Mouse (Mus musculus) liver, postnatal 0 days (tissue): ENCODE measurements around the gene Tns1. TPM values are rescaled to one million over a fixed set of nuclear protein-coding genes. Genes with fewer than 3 reads are reported as not detected.

Experiments used
- ATAC-seq: fragments of 200-750 bp; cut with Nextera tagmentation; 2 replicates; pipeline ENCODE4 v1.8.0; 2017; ENCODE audit warnings: mild to moderate bottlenecking, moderate library complexity
- DNase-seq: peaks from one replicate; pipeline ENCODE4 v3.0.0-alpha.2; 2016
- H3K27ac ChIP-seq: fragments of 300-500 bp; sonication (generic); 2 replicates; pipeline ENCODE4 v1.5.1; 2014; ENCODE audit warnings: antibody characterized with exemption, moderate library complexity, mild to moderate bottlenecking, low read depth
- H3K27me3 ChIP-seq: fragments of 300-500 bp; sonication (generic); 2 replicates; pipeline ENCODE4 v1.6.1; 2014; ENCODE audit warnings: low read length, control low read depth, mixed read lengths; ENCODE audit not compliant: insufficient read depth
- H3K36me3 ChIP-seq: fragments of 300-500 bp; sonication (generic); replicated peaks from 2 replicates; pipeline ENCODE4 v1.6.1; 2014; ENCODE audit warnings: mild to moderate bottlenecking, control low read depth, low read length, moderate library complexity, mixed read lengths; ENCODE audit not compliant: insufficient read depth
- H3K4me1 ChIP-seq: fragments of 300-500 bp; sonication (generic); 2 replicates; pipeline ENCODE4 v1.6.1; 2014; ENCODE audit warnings: antibody characterized with exemption, mild to moderate bottlenecking, control low read depth; ENCODE audit not compliant: insufficient read depth
- H3K4me2 ChIP-seq: fragments of 300-500 bp; sonication (generic); 2 replicates; pipeline ENCODE4 v1.6.1; 2014; ENCODE audit warnings: low read depth, mild to moderate bottlenecking, low read length, moderate library complexity, mixed read lengths
- H3K4me3 ChIP-seq: fragments of 300-500 bp; sonication (generic); 2 replicates; pipeline ENCODE4 v1.5.1; 2014; ENCODE audit warnings: low read depth, low read length
- H3K9ac ChIP-seq: fragments of 300-500 bp; sonication (generic); replicated peaks from 2 replicates; pipeline ENCODE4 v1.6.1; 2014; ENCODE audit warnings: mild to moderate bottlenecking, moderate library complexity
- H3K9me3 ChIP-seq: fragments of 300-500 bp; sonication (generic); 2 replicates; pipeline ENCODE4 v1.6.1; 2016; ENCODE audit warnings: mild to moderate bottlenecking, control low read depth, low read length, mixed read lengths
- CTCF ChIP-seq: sonication (generic); IDR thresholded peaks from 2 replicates; pipeline ENCODE4 v1.5.1; 2016; ENCODE audit warnings: antibody characterized with exemption, low read depth
- EP300 ChIP-seq: IDR thresholded peaks from 2 replicates; pipeline ENCODE4 v1.6.1; 2016; ENCODE audit warnings: antibody characterized with exemption, low read depth, mild to moderate bottlenecking
- WGBS: fragments of 180-500 bp; shearing (Covaris S2); extraction: QIAGEN DNeasy Blood & Tissue Kit; methylation state at CpG from one replicate; pipeline ENCODE4 v1.1.7; 2014; ENCODE audit not compliant: insufficient replicate concordance; 5-methylcytosine and 5-hydroxymethylcytosine counted together
- polyA plus RNA-seq: library from polyadenylated mRNA; unstranded; fragments of >200 nt; fragmentation: Nextera tagmentation; extraction: Ambion mirVana; gene quantifications from 2 replicates; pipeline ENCODE4 v1.2.1, GENCODE M21; 2015

The Tns1 gene
- polyA plus RNA-seq, 1 experiment from 2014 or later = 12.1 TPM

DNA sequence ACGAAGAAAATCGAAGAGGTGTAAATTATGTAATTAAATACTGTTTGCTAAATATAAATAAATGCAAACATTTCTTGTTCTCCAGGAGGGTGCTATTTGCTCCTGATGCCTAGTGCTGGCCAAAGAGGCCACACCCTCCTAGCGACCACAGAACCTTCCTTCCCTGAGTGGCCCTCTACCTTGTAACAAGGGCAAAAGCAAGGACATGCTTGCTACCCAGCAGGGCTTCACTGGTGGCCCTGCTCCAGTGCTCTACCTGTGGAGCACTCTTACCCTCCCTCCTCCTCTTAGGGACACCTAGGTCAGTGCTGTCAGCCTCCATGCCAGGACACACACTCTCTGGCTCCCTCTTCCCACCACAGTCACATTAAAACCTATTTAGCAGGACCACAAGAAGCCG lies 166.8 kb downstream of the Tns1 start:
- H3K36me3 ChIP-seq = peaks cover 28% of the 10 kb centered on the region
- no peaks in the 10 kb centered on the region for H3K27me3 ChIP-seq
- no peak overlapping the region for H3K9ac ChIP-seq
- H3K4me3 ChIP-seq = no peak overlapping the region
- H3K4me2 ChIP-seq = no peak overlapping the region
- H3K27ac ChIP-seq = no peak overlapping the region
- ATAC-seq = no peak
- 67% methylated on average over 4 of the region's 4 CpGs for WGBS
- H3K9me3 ChIP-seq = no peaks in the 10 kb centered on the region
- H3K4me1 ChIP-seq = peaks cover 2% of the 10 kb centered on the region; the same call in 1 of the 2 replicates
- TF ChIP-seq EP300 = no peak
- no peak for TF ChIP-seq CTCF
- no peak for DNase-seq

DNA sequence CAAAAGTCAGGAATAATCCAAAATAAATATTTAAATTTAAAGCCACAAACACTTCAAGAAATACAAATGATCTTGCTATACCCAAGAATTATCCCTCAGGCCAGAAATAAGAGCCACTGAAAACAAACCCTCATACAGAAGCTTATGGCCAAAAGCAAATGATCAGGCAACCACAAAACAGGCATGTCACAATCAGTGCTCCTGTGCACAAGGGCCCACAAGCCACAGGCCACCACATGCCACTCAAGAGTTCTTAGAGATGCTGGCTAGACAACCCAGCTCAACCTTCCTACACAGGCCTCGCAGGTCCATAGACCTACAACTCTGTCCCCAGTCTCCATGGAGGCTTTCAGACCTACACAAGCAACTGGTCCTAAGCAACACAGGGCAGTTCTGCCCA lies 167.9 kb downstream of the Tns1 start:
- Histone ChIP-seq H3K27ac (no peak overlapping the region), H3K36me3 (peaks cover 27% of the 10 kb centered on the region), H3K9me3 (no peaks in the 10 kb centered on the region), H3K4me1 (no peaks in the 10 kb centered on the region; the same call in 1 of the 2 replicates), H3K4me3 (no peak overlapping the region), H3K27me3 (no peaks in the 10 kb centered on the region), H3K4me2 (no peak overlapping the region), H3K9ac (no peak overlapping the region)
- 84% methylated on average over 1 of the region's 1 CpGs for WGBS
- no peak for DNase-seq
- TF ChIP-seq CTCF (no peak), EP300 (no peak)
- ATAC-seq = no peak

DNA sequence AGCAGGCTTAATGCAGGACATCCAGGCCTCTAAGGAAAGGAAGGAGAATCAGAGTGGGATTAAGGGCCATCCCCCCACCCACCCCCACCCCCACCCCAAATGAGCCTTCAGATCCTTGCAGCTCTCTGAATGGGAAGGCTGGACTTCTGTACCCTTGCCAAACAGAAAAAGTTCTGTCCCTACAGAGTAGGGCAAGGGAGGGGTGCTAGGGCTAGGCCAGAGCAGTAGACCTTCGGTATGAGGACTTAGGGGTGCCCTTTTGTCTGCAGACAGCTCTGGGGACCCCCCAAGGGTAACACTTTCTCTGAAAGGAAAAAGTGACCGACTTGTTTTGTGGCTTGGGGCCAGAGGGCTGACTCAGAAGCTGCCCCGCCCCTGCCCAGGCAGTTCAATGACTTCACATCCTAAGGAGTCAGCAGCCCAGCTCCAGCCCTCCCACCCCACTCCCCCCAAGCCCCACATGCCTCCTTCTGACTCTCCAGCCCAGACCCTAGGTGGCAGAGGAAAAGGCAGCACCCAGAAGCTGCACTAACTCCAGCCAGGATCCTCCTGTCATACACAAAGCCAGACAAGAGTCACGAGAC lies 168.9 kb downstream of the Tns1 start:
- Histone ChIP-seq H3K36me3 (peaks cover 22% of the 10 kb centered on the region), H3K4me2 (no peak overlapping the region), H3K4me1 (no peaks in the 10 kb centered on the region; the same call in 1 of the 2 replicates), H3K9ac (no peak overlapping the region), H3K4me3 (no peak overlapping the region), H3K27ac (0 out of 2 replicates have a peak overlapping the region, but pooled peaks have one; percentile 11), H3K27me3 (no peaks in the 10 kb centered on the region), H3K9me3 (no peaks in the 10 kb centered on the region)
- 40% methylated on average over 4 of the region's 4 CpGs for WGBS
- TF ChIP-seq CTCF = no peak
- TF ChIP-seq EP300 = no peak
- DNase-seq (no peak), ATAC-seq (no peak)

DNA sequence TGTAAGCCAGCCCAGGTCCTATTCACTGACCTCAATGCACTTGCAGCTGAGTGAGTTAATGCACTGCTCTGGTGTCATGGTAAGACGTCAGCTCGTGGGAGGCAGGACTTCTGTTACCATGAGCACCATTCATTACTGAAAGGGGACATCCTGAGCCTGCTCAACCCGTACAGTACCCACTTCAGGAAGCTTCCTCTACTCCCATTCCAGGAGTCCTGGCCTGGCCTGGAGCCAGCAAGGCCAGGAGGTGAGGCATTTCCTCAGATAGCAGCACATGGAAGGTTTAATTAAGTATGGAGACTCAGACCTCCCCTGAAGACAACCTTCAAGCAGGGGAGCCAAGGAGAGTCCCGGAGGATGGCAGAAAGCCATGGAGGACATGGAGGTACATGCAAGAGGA lies 169.6 kb downstream of the Tns1 start:
- no peaks in the 10 kb centered on the region; the same call in 1 of the 2 replicates for H3K4me1 ChIP-seq
- no peak for DNase-seq
- H3K27me3 ChIP-seq = no peaks in the 10 kb centered on the region
- peaks cover 22% of the 10 kb centered on the region for H3K36me3 ChIP-seq
- no peak overlapping the region for H3K4me2 ChIP-seq
- no peak overlapping the region for H3K9ac ChIP-seq
- no peaks in the 10 kb centered on the region for H3K9me3 ChIP-seq
- 0 out of 2 replicates have a peak, but pooled peaks have one; percentile 23 for ATAC-seq
- H3K27ac ChIP-seq = 0 out of 2 replicates have a peak overlapping the region, but pooled peaks have one; percentile 11
- TF ChIP-seq CTCF = no peak
- TF ChIP-seq EP300 = no peak
- WGBS = 65% methylated on average over 4 of the region's 4 CpGs
- no peak overlapping the region for H3K4me3 ChIP-seq

DNA sequence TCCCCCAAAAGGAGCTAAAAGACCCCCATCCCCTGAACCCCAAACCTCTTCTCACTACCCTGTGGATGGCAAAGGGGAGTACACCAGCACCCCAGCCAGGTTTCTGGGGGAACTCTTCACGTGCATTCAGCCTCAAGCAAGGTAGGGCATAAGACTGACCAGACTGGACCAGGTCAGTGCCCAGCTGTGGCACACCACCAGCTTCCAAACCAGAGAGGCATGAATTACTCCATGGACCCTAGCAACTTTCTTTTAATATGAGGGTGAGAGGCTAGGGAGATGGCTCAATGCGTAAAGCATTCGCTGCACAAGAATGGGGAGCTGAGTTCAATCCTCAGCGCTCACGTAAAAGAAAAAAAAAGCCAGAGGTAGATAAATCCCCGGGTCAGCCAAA lies 170.2 kb downstream of the Tns1 start:
- DNase-seq = no peak
- TF ChIP-seq CTCF (no peak), EP300 (no peak)
- Histone ChIP-seq H3K9ac (no peak overlapping the region), H3K27me3 (no peaks in the 10 kb centered on the region), H3K4me2 (no peak overlapping the region), H3K9me3 (no peaks in the 10 kb centered on the region), H3K36me3 (peaks cover 22% of the 10 kb centered on the region), H3K4me3 (no peak overlapping the region), H3K27ac (no peak overlapping the region), H3K4me1 (no peaks in the 10 kb centered on the region; the same call in 1 of the 2 replicates)
- 89% methylated on average over 6 of the region's 6 CpGs for WGBS
- no peak for ATAC-seq

DNA sequence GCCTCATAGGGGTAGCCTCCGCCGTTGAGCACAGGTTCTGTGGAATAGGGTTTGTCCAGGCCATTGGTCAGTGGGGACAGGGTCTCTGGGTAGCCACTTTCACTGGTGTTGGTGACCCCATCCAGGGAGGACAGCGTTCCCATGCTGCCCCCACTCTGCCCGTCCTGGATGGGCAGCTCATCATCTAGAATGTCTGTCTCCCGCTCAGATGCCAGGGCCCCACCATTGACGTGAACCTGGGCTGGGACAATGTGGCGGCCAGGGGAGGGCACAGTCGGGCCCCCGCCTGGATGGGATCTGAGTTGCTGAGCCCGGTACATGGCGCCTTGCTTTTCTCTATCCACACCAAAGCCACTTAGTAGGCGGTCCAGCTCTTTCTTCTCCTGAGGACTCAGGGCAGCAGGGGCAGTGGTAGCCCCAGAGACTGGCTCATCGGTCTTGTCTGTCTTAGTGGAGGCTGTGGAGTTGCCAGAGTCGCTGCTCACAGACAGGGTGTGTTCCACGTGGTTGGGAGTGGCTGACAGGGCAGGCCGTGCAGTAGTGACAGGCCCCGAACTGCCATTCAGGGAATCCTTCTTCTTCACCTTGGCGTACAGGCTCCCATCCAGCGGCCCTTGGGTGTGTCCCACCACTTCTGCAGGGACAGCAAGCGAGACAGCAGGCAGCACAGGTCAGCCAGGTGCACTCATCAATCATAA lies 170.8 kb downstream of the Tns1 start:
- Histone ChIP-seq H3K4me3 (no peak overlapping the region), H3K4me2 (no peak overlapping the region), H3K27me3 (no peaks in the 10 kb centered on the region), H3K4me1 (no peaks in the 10 kb centered on the region; the same call in 1 of the 2 replicates), H3K36me3 (peaks cover 22% of the 10 kb centered on the region), H3K27ac (no peak overlapping the region), H3K9ac (no peak overlapping the region), H3K9me3 (no peaks in the 10 kb centered on the region)
- ATAC-seq = no peak
- WGBS = 91% methylated on average over 20 of the region's 20 CpGs
- no peak for DNase-seq
- TF ChIP-seq EP300 = no peak
- no peak for TF ChIP-seq CTCF
